Mouse (Mus musculus) gastrocnemius, postnatal 4 days (tissue): ENCODE data around the gene Shank2. TPM values are rescaled to one million over a fixed set of nuclear protein-coding genes. Genes with fewer than 3 reads are reported as not detected.

Experiments
- DNase-seq, 2 experiments: peaks; one replicate each; pipeline ENCODE4 v3.0.0; 2021 to 2022; ENCODE audit warnings: low spot score in 2 of 2, mixed read lengths in 2 of 2
- total RNA-seq, 2 experiments: library from RNA; stranded (reverse); gene quantifications; 2 replicates each; pipeline ENCODE4 v1.2.3; 2021

Gene Shank2
- total RNA-seq, 2 experiments from 2014 or later: 0.52 to 0.88 TPM

DNA sequence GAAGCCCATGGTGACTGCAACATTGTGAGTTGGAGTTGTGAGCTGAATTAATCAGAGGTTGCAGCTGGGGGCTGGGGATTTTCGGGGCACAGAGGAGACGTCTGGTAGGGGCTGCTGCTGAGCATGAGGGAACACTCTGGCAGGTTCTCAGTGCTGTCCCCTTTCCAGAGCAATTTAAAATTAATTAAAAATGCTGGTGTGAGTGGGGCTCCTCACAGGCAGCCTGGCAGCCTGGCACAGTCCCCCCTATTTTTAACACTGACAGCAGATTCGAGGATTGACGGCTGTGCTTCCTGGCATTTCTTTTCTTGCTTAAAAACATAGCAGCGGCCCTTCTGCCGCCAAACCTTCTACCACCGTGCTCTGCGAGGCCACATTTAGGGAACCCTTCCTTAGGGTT is 157.8 kb downstream of the Shank2 start:
- DNase-seq: no peak

DNA sequence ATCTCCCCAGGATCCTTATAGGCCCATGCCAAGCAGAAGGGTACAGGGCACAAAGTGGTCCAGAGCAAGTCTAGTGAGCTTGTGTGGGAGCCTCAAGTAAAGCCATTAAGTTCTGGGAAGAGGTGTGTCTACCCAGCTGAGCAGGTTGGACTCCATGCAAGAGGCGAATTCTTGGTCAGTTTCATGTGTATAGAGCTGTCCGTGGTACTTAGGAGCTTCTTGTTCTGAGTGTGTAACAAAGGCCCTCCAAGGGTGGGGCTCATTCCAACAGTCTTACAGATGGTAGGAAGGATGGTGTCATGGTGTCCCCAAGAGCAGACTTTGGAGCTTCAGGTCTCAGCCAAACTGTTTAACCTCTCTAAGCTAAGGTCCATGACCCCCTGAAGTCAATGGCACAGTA is 158.3 kb downstream of the Shank2 start:
- DNase-seq: no peak

DNA sequence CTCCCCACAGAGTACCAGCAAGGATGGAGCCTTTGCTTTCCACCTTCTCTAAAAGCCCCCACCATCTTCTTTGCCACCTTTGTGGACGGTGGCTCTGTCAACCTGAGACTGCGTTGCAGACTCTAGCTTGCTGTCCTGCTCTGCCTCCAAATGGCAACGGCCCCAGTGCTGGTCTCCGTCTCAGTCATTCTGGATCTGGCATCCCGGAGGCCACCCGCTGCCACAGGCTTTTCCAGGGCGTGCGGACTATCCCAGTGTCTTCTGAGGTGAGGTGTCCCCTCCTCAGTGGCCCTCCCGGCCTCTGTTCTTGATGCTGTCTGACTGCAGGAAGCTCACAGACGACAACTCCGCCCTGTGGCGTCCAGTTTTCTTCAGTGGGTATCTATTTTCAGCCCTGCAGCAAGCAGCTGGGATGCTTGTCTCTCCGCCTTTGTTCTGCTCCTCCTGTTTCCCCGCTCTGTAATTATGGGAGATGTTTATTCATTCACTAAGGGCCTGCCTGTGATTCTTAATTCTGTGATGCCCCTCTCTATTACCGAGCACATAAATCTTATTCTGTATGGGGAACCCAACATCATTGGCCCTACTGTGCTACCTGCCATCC is 159.0 kb downstream of the Shank2 start:
- no peak for DNase-seq

DNA sequence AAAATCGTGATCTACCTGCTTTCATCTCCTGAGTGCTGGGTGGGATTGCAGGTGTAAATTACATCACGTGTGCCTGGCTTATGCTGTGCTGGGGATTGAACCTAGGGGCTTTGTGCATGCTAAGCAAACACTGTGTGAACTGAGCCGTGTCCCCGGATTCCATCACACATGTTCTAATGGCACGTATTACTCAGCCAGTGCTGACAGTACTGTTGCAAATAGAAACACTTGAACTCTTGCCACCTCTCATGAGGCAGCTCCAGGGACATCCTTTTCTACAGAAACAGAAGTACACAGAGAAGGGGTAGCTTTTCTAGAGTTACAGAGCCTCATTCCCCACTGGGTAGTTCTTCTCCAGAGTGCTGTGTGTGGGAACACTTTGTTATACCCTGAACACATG is 168.5 kb downstream of the Shank2 start:
- no peak for DNase-seq

DNA sequence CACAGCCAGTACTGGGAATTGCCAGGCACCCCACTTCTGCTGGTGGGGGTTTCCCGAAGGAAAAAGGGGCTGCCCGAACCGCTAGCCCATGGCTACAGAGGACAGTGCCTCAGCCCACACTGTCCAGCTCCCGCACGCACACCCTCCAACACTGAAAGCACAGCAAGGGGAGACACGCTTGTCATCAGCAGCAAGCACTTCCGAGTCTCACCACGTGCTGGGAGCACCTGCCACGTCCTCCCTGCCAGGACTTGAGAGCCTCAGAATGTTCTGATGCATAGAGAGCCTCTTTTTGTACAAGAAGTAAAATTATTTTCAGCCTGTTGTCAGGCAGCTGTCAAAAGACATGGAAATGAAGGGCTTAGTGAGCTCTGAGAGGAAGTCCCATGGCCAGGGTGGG is 169.0 kb downstream of the Shank2 start:
- no peak for DNase-seq

DNA sequence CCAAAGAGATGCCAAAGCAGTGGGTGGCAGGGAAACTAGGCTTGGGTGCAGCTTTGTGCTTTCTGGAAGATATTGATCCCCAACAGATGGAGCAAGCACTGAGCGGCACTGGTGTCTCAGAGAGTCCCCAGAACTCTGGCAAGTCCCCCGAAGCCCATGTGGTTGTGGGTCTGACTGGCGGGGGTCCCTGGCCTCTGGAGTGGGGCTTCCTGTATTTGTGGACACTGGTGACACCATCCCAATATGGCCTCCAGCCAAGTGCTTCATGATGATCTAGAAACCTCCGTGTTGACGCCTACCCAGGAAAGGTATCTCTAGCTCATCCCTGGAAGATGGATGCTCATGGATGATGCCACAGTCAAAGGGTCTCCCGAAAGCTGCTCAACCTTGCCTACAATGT is 172.1 kb downstream of the Shank2 start:
- no peak for DNase-seq

DNA sequence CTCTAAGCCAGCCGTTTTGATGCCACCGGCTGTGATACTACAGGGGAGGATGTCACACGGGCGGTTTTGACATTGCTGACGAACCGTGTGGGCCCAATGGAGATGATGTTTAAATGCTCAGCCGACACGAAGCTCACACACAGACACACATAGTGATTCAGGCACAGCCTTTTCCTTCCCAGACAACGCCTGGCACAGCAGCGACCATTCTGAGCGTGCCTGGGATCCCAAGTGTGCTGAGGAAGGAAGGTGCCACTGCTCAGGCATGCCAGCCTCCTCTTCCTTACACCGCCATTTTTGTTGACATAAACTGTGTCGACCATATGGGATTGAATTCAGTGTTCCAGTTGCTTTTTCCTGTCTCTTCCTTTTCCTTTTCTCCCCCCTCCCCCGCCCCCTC is 172.6 kb downstream of the Shank2 start:
- no peak for DNase-seq

DNA sequence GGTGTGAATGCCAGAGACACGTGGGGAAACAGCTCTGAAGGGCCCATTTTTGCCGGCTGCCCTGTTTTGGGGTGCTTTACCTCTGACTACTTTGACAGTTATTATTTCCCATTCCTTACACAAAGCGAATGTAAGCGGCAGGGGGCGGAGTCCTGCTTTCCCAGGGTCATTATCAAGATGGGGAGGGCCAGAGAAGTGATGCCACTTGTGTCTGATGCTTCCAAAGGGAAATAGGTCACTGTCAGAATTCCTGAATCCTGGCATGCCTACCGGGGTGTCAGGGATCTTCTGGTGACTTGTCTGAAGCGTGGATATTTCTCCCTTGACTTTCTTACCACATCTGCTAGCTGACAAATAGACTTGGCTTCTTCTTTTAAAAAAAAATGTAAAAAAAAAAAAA is 173.3 kb downstream of the Shank2 start:
- DNase-seq: no peak

DNA sequence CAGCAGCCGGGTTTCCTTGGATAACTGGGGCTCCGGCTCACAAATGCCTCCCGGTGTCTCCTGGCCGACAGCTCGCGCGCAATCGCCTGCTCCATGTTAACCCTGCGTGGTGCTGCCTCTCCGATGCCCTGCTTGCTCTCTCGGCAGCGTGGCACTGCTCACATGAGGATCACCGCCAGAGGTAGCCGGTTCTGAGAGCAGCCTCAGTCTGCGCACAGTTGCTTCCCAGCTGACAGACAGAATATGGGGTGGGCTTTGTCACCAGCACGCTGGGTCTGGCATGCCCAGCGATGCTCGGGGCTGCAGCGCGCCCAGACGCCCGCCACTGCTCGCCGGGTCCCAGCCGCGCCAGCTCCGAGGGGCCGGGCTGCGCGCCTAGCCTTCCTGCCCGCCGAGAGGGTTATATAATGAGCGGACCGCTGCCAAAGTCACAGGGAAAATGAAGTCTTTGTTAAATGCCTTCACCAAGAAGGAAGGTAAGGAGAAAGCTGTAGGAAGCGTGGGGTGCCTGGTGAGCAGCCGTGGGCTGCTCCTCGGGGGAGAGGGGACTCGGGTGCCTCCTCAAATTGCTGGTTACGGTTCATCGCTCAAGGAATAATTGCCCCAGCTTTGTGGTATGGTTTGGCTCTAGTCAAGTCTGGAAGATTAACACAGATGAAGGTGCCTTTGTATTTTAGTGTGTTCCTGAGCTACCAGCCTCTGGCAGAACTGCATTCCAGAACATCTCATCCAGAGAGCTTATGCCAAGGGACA is 173.9 kb downstream of the Shank2 start:
- DNase-seq: no peak

DNA sequence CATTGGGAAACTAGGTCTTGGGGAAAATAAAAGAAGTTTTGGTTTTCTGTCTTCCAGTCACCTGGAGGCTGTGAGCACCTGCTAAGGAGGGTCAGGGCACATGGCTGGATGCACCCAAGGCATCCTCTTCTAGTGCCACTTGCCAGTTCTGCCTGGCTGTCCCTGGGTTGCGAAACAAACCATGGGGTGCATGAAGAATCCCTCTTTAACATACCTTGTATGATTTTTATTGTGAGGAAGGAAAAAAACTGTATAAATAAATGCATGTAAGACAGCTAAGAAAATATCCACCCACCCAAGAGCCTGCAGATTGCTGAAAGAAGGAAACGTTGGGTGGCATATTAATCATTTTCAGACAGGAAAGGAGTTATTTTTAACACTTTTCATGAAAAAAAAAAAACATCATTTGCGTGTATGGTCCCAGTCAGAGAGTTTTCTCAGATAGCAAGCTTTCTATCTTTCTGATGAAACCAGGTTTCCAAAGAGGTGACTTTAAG is 174.6 kb downstream of the Shank2 start:
- DNase-seq: no peak

DNA sequence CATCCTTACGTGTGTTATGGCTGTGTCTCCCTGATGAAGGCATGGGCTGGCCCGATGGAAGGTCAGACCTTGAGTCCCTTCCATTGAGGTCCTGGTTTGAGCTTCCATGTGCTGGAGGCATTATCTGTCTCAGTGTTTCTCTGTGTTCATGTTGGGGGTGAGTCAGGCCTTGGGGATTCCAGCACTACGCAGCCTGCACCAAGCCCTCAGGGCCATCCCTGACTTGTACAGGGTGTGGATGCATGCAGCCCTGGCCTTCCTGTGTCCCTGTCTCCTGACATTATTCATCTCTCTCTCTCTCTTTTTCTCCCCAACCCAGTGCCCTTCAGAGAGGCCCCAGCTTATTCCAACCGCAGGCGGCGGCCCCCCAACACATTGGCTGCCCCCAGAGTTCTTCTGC is 177.7 kb downstream of the Shank2 start:
- no peak for DNase-seq

DNA sequence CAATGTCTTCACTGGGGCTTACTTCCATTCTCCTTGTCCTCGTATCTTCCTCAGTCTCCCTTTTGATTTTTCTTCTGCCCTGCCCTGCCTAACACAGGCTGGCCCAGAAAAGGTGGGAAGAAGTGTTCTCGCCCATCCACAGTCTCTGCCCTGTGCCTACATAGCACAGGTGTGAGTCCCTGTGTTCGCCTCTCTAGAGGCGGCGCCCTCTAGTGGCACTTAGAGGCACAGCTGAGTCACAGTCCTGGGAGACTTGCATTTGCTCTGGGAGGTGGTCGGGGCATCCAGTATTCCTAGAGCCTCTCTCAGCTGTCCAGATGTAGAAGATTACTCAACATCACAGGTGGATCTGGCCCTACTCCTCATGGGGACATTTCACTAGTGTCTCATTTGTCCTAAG is 179.2 kb downstream of the Shank2 start:
- DNase-seq: peak in 1 of 2 experiments; percentile 23

DNA sequence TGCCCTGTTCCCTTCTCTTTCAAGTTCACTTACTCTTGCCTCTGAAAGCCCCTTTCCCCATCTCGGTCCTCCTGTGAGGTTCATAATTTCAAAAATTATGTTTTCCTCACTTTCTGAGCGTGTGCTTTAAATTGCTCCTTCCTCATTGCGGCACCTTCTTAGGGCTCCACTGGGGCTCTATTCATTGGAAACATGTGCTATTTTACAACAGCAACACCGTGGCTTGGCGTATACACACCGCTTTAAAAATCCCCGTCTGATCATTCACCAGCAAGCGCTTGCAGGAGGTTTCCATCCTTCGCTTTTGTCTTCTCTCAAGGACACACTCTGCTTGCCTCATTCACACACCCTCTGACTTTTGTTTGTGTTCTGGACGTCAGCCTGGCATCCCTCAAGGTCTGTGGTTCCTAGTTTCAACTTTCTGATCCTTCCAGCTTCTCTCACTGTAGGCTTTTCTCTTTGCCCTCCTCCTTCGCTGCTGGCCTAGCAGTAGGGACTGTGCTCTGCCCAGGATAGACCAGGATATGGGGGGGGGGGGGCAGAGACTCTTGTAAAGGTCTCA is 186.2 kb downstream of the Shank2 start:
- no peak for DNase-seq

DNA sequence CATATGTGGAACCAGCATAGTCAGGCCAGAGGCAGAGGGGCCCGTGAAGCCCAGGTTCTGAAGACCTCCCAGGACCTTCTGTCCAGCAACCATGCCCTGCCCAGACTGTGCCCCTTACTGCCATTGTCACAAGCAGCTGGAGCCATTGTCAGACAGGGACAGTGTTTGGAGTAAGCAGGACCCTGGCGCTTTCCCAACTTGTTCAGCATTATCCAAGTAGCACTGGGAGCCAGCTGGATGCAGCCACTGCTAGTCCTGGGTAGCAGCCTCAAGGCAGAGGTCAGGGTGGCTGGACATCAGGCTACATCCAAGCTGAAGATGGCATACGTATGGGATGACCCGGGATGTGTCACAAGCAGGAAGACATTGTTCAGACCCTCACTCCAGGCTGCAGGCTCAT is 187.7 kb downstream of the Shank2 start:
- no peak for DNase-seq

DNA sequence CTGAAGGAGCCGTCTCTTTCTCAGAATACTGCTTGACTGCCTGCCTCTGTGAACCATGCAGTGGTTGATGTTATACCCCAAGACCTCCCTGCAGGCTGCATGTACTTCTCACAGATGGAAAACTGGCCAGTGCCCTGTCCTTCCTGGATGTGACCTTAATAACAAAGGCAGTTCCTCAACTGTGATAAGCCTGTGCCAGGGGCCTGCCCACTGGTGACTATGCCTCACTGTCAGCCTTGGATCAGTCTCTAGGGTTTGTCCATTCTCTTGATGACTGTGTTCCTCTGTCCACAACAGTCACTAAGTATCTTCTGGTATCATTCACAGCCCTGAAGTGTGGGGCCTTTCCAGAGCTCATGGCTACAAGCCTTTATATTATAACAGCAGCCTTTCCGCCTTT is 196.8 kb downstream of the Shank2 start:
- no peak for DNase-seq

DNA sequence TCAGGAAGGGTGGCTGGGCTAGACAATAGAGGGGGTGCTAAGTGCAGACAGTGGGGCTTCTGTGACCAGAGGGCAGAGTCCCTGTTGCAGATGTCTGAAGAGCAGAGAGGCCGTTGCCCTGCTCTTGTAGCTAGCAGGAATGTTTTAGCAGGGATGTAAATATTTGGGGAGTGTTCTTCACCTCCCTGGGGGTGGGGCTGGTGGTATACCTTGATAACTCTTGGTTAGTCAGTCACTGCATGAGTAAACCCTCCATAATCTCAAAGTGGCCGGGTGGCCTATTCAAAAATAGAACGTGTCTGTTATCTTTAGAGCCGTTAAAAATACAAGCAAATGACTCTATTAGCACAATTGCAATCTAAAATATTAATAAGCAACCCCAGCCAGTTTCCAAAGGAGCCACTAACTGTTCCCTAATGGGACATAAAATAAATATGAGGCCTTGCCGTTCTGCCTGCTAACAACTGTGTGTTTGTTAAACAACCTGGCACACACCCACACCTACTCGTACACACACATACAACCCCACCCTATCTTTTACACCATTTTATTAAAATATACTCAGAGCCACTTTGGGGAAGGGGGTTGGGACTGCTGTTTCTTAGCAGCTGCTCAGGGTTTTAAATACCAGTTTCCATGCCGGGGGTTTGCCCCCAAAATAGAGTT is 200.4 kb downstream of the Shank2 start:
- DNase-seq: no peak

DNA sequence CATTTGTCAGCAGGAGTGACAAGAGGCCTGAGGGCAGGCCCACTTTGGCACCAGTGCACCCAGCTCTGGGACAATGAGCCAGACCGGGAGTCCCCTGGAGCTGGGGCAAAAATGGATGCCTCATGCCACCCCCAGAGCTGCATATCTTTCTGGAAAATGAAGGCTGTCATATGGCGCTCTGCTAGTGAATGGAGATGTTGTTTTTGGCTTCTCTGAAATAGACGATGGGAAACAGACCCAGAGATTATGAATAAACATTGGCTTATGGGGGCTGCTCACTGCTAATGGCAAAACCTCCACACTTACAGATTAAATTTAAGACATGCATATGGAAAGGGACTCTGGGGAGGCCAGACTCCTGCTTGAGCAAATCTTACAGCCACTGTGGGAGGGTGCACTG is 202.6 kb downstream of the Shank2 start:
- DNase-seq: no peak

DNA sequence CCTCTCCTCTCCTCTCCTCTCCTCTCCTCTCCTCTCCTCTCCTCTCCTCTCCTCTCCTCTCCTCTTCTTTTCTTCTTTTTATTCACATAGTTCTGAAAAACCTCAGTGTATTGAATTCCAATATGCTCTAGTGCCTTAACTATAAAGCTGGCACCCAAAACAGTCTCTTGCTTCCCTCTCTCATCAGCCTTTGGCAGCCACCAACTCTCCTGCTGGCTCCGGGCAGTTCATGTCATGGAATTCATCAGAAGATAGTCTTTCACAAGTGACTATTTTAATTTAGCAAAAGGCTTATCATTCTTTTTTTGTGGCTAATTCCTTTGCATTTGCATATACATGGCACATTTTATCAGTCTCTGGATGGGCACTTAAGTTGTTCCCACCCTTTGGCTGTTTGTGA is 203.4 kb downstream of the Shank2 start:
- DNase-seq: no peak

DNA sequence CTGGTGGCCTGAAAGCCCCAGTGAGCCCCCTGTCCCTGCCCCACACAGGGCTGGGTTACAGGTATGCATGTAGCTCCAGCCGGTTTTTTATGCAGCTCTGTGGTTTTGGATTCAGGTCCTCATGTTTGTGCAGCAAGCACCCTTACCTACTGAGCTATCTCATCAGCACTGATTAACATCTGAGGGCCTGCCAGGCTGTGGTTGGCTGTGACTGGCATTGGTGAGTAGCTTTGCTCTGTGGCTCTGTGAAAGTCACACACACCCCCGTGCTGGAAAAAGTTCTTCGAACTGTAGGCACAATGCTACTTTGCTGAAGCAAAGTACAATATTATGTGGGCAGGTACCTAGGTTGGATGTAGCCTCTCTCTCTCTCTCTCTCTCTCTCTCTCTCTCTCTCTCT is 204.1 kb downstream of the Shank2 start:
- no peak for DNase-seq

DNA sequence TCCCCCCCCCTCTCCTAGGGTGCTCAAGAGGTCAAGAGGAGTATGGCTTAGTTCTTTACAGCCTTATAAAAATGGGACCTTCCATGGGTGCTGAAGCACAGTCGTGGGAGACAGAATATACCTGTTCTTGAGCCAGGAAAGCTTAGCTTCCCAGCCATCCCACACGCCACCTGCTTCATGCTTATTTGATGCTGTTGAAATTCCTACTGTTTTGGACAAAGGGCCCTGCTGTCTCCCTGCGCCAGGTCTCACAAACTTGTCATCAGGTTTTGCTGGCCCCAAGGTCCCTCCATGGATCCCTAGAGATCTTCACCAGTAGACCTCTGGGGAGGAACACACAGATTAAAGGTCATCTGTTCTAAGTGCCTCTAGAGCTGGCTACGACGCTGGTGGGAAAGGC is 204.5 kb downstream of the Shank2 start:
- no peak for DNase-seq

DNA sequence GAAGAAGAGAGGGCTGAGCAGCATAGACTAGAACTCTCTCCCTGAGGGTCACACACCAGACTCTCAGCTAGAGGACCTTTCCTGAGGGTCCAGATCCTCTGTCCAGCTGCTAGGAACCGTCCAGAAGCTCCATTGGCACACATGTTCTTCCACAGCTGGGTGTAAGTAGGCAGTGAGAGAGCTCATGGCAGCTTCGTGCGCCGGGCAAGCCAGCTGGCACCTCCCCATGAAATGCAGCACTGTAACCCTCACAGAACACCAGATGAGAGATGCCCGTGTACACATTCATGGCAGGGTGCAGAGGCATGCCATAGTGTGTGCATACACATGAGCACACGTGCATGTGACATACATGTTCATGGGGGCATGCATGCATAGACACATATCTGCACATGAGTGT is 205.4 kb downstream of the Shank2 start:
- peak in 1 of 2 experiments; percentile 42 for DNase-seq

DNA sequence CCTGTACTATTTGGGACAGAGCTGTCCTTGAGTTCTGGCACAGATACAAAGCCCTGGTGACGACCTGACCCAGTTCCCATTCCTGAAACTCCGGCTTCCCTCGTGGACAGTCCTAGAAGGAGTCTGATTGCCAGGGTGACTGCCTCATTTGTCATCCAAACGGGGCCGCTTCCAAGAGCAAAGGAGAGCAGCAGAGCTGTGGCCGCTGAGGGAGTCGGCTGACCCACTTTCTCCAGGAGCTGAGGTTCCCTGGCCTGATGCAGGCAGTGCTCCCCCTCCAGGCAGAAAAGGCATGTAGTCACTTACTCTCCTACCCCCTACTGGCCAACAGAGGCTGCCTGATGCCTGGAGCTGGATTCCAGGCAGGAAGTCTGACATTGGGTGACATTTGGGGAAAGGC is 206.1 kb downstream of the Shank2 start:
- peak; percentile 30 to 47 for DNase-seq
